Comparison of ENCODE assay signal across 8 mouse cellular contexts in genomic region chr2:129100784-129101310, GRCm38 (mm10). TPM values are rescaled to one million over a fixed set of nuclear protein-coding genes. Genes with fewer than 3 reads are reported as not detected.
DNase-seq lines count a peak whose midpoint lies in the region; ATAC-seq and TF ChIP-seq lines count a peak whose summit lies in the region.

TSS of gene Polr1b (plus strand) at chr2:129100995.

- DNase-seq in brain, embryonic 14.5 days (ENCODE audit: low read depth) = peak; percentile 97
- peak; percentile 90 for DNase-seq in liver, adult 2 months (ENCODE audit: extremely low read depth, low read depth, low spot score)
- DNase-seq in splenic B cell, adult 2 months (ENCODE audit: low read depth, low spot score) = peak; percentile 91

- H3K4me2 ChIP-seq in heart, embryonic 11.5 days = peak within 1 kb of the TSS; percentile 67
- peak within 1 kb of the TSS; percentile 79 for H3K4me2 ChIP-seq in kidney, embryonic 16.5 days (replicated peaks; ENCODE audit: low read depth, low read length)
- H3K4me2 ChIP-seq in myocyte (ENCODE audit: low read depth) = peak within 1 kb of the TSS; percentile 98

- WGBS in heart, embryonic 11.5 days (ENCODE audit: insufficient replicate concordance) = under 1% methylated on average over 35 of the region's 35 CpGs
- 0% methylated on average over 35 of the region's 35 CpGs for WGBS in kidney, embryonic 16.5 days
- under 1% methylated on average over 35 of the region's 35 CpGs for WGBS in liver, adult 2 months

- no peak within 1 kb of the TSS for H3K27ac ChIP-seq in heart, embryonic 11.5 days (ENCODE audit: low read depth, low read length)
- no peak within 1 kb of the TSS for H3K27ac ChIP-seq in kidney, embryonic 16.5 days (ENCODE audit: low read length)
- no peak within 1 kb of the TSS for H3K27ac ChIP-seq in liver, adult 2 months (replicated peaks; ENCODE audit: insufficient read depth, low read depth, low read length)

- peaks cover 18% of the 10 kb centered on the region for H3K79me3 ChIP-seq in C2C12 (ENCODE audit: low read depth)

- peak; percentile 38; the same call in 1 of the 2 replicates for TF ChIP-seq POLR2A in brain, embryonic 14.5 days (IDR thresholded peaks at IDR 0.05; ENCODE audit: borderline replicate concordance, extremely low read depth, insufficient read depth, insufficient read length, poor library complexity, severe bottlenecking)
- TF ChIP-seq POLR2A in liver, adult 2 months (IDR thresholded peaks at IDR 0.05; ENCODE audit: extremely low read depth, insufficient read depth, low read length) = 0 out of 2 replicates have a peak, but pooled peaks have one; percentile 51
- peak; percentile 93 for TF ChIP-seq POLR2A in myocyte (IDR thresholded peaks at IDR 0.05; ENCODE audit: insufficient read length, low read depth)

- peaks cover 24% of the 10 kb centered on the region for H3K4me1 ChIP-seq in erythroblast, embryonic 14.5 days (ENCODE audit: control insufficient read depth)
- no peaks in the 10 kb centered on the region for H3K4me1 ChIP-seq in heart, embryonic 11.5 days (ENCODE audit: control insufficient read depth, insufficient read depth, low read length)
- peaks cover 11% of the 10 kb centered on the region for H3K4me1 ChIP-seq in kidney, embryonic 16.5 days (ENCODE audit: insufficient read depth, low read length)
- peaks cover 3% of the 10 kb centered on the region for H3K4me1 ChIP-seq in liver, adult 2 months (ENCODE audit: control insufficient read depth, insufficient read depth, low read length)

- H3K27me3 ChIP-seq in C2C12 (ENCODE audit: control insufficient read depth, insufficient read depth, insufficient read length) = no peaks in the 10 kb centered on the region
- no peaks in the 10 kb centered on the region for H3K27me3 ChIP-seq in erythroblast, embryonic 14.5 days (ENCODE audit: control insufficient read depth)
- H3K27me3 ChIP-seq in heart, embryonic 11.5 days (ENCODE audit: control insufficient read depth, insufficient read depth, low read length) = no peaks in the 10 kb centered on the region
- H3K27me3 ChIP-seq in kidney, embryonic 16.5 days (ENCODE audit: insufficient read depth, low read length) = no peaks in the 10 kb centered on the region
- H3K27me3 ChIP-seq in liver, adult 2 months (ENCODE audit: control insufficient read depth, insufficient read depth, low read length) = no peaks in the 10 kb centered on the region
- H3K27me3 ChIP-seq in myocyte (ENCODE audit: control insufficient read depth, insufficient read depth, insufficient read length) = no peaks in the 10 kb centered on the region
- H3K27me3 ChIP-seq in splenic B cell, adult 2 months (ENCODE audit: control insufficient read depth, insufficient read depth, low read length, poor library complexity, severe bottlenecking) = no peaks in the 10 kb centered on the region

- TF ChIP-seq CTCF in C2C12 (IDR thresholded peaks at IDR 0.05; ENCODE audit: control insufficient read depth, insufficient read depth, insufficient read length) = no peak
- no peak for TF ChIP-seq CTCF in brain, embryonic 14.5 days (IDR thresholded peaks at IDR 0.05; ENCODE audit: borderline replicate concordance, extremely low read depth, insufficient read depth, insufficient read length)
- no peak for TF ChIP-seq CTCF in liver, adult 2 months (IDR thresholded peaks at IDR 0.05; ENCODE audit: low read depth, low read length)

- peaks cover 20% of the 10 kb centered on the region for H3K36me3 ChIP-seq in C2C12 (ENCODE audit: control insufficient read depth, insufficient read depth)
- H3K36me3 ChIP-seq in erythroblast, embryonic 14.5 days (ENCODE audit: control insufficient read depth) = peaks cover 30% of the 10 kb centered on the region
- peaks cover 10% of the 10 kb centered on the region for H3K36me3 ChIP-seq in heart, embryonic 11.5 days (ENCODE audit: control insufficient read depth, insufficient read depth, low read length)
- peaks cover 20% of the 10 kb centered on the region for H3K36me3 ChIP-seq in kidney, embryonic 16.5 days (ENCODE audit: insufficient read depth, low read length)
- peaks cover 21% of the 10 kb centered on the region for H3K36me3 ChIP-seq in liver, adult 2 months (ENCODE audit: control insufficient read depth, insufficient read depth, low read length)
- no peaks in the 10 kb centered on the region for H3K36me3 ChIP-seq in myocyte (ENCODE audit: control insufficient read depth, insufficient read depth)
- H3K36me3 ChIP-seq in splenic B cell, adult 2 months (ENCODE audit: control insufficient read depth, insufficient read depth, low read length, poor library complexity, severe bottlenecking) = peaks cover 5% of the 10 kb centered on the region

- peaks cover 33% of the 10 kb centered on the region for H3K79me2 ChIP-seq in C2C12 (ENCODE audit: control insufficient read depth, insufficient read depth)
- H3K79me2 ChIP-seq in liver, adult 2 months (ENCODE audit: control insufficient read depth, insufficient read depth, low read length) = peaks cover 3% of the 10 kb centered on the region; the same call in 1 of the 2 replicates
- H3K79me2 ChIP-seq in myocyte (ENCODE audit: control insufficient read depth, insufficient read depth) = peaks cover 13% of the 10 kb centered on the region

- no peaks in the 10 kb centered on the region for H3K9me3 ChIP-seq in erythroblast, embryonic 14.5 days (ENCODE audit: control insufficient read depth, low read length)
- no peaks in the 10 kb centered on the region for H3K9me3 ChIP-seq in heart, embryonic 11.5 days (replicated peaks; ENCODE audit: control insufficient read depth, low read length)
- H3K9me3 ChIP-seq in kidney, embryonic 16.5 days (ENCODE audit: low read length) = no peaks in the 10 kb centered on the region

- peak; percentile 99 for ATAC-seq in heart, embryonic 11.5 days (replicated peaks; ENCODE audit: insufficient number of reproducible peaks, low FRiP score, low TSS enrichment)
- ATAC-seq in kidney, embryonic 16.5 days (ENCODE audit: low FRiP score, low TSS enrichment) = peak; percentile 99

- peak within 1 kb of the TSS; percentile 80 for H3K9ac ChIP-seq in heart, embryonic 11.5 days (ENCODE audit: low read depth, low read length)
- peak within 1 kb of the TSS; percentile 80 for H3K9ac ChIP-seq in kidney, embryonic 16.5 days (replicated peaks; ENCODE audit: low read length)
- H3K9ac ChIP-seq in liver, adult 2 months (ENCODE audit: low read depth, low read length) = peak within 1 kb of the TSS; percentile 81

- H3ac ChIP-seq in C2C12 (ENCODE audit: control insufficient read depth, insufficient read length, low read depth) = peak within 1 kb of the TSS; percentile 75
- H3ac ChIP-seq in myocyte (ENCODE audit: control insufficient read depth, insufficient read length) = peak within 1 kb of the TSS; percentile 12

- H3K4me3 ChIP-seq in C2C12 (ENCODE audit: insufficient read depth, poor library complexity, severe bottlenecking) = peak within 1 kb of the TSS; percentile 87
- H3K4me3 ChIP-seq in erythroblast, embryonic 14.5 days (replicated peaks) = peak within 1 kb of the TSS; percentile 88
- peak within 1 kb of the TSS; percentile 83 for H3K4me3 ChIP-seq in heart, embryonic 11.5 days (ENCODE audit: low read depth, low read length)
- peak within 1 kb of the TSS; percentile 83 for H3K4me3 ChIP-seq in kidney, embryonic 16.5 days (ENCODE audit: low read length)
- H3K4me3 ChIP-seq in liver, adult 2 months (ENCODE audit: insufficient read depth, low read depth, low read length) = peak within 1 kb of the TSS; percentile 91
- peak within 1 kb of the TSS; percentile 58 for H3K4me3 ChIP-seq in myocyte

TF ChIP-seq in C2C12, 6 proteins besides CTCF, POLR2A, EP300 and RAD21:
- TF ChIP-seq MYOD1 (IDR thresholded peaks at IDR 0.05; ENCODE audit: control insufficient read depth, insufficient read length, low read depth) = no peak
- peak; percentile 93 for TF ChIP-seq MAX (IDR thresholded peaks at IDR 0.05)
TF ChIP-seq in C2C12: peak in this region for 1.

TF ChIP-seq in myocyte, 11 proteins besides CTCF, POLR2A, EP300 and RAD21:
- TF ChIP-seq MYOG (IDR thresholded peaks at IDR 0.05; ENCODE audit: control insufficient read depth in 1 of 3, insufficient read depth in 1 of 3, insufficient read length in 2 of 3, low read depth in 2 of 3) = peak in 1 of 3 experiments; percentile 6
- no peak for TF ChIP-seq MAX (IDR thresholded peaks at IDR 0.05; ENCODE audit: low read depth)
- TF ChIP-seq TCF3 (IDR thresholded peaks at IDR 0.05; ENCODE audit: insufficient read length, low read depth) = no peak
- peak; percentile 95 for TF ChIP-seq POLR2AphosphoS2 (IDR thresholded peaks at IDR 0.05; ENCODE audit: insufficient read length, low read depth)
- no peak for TF ChIP-seq USF1 (IDR thresholded peaks at IDR 0.05; ENCODE audit: low read depth)
- no peak for TF ChIP-seq SRF (IDR thresholded peaks at IDR 0.05; ENCODE audit: control insufficient read depth, insufficient read length, low read depth)
- no peak for TF ChIP-seq CEBPB (IDR thresholded peaks at IDR 0.05; ENCODE audit: insufficient read depth, poor library complexity, severe bottlenecking)

RNA-seq across cellular contexts. Expression of gene Polr1b, which starts in this region (rescaled TPM):
- polyA plus RNA-seq in C2C12 (2012; fragmentation: generic; extraction: Trizol) = 19.1 TPM
- polyA plus RNA-seq in brain, embryonic 14.5 days (2012; rRNA removed) = 34.4 and 34.9 TPM in 2 replicates
- 0.15 TPM in 2 replicates for polyA plus RNA-seq in erythroblast, embryonic 14.5 days (2012)
- 14.8 and 15.4 TPM in 2 replicates for polyA plus RNA-seq in heart, embryonic 11.5 days (2014; fragmentation: Nextera tagmentation; extraction: Ambion mirVana)
- 27.2 and 33.4 TPM in 2 replicates for polyA plus RNA-seq in kidney, embryonic 16.5 days (2015; fragmentation: Nextera tagmentation; extraction: Ambion mirVana)
- 7.7 and 10.7 TPM in 2 replicates for total RNA-seq in liver, adult 2 months (2014; rRNA removed)
- polyA plus RNA-seq in liver, adult 2 months (2012; rRNA removed) = 8.6 and 15.7 TPM in 2 replicates
- 15.6 TPM for polyA plus RNA-seq in myocyte (2012; fragmentation: generic; extraction: Trizol)

Comparison
In these comparisons a context has a peak if more than half of its experiments do, and no peak if none do; other contexts are left out.
1. POLR2A ChIP-seq: peak in every context shown above with its lines; median percentile 93 in myocyte; 51 in liver, adult 2 months; 38 in brain, embryonic 14.5 days.